Mouse (Mus musculus): ENCODE measurements around the gene Edn3. TPM values are rescaled to one million over a fixed set of nuclear protein-coding genes. Genes with fewer than 3 reads are reported as not detected.

Gene Edn3
- polyA plus RNA-seq, 1 experiment = not detected

DNA sequence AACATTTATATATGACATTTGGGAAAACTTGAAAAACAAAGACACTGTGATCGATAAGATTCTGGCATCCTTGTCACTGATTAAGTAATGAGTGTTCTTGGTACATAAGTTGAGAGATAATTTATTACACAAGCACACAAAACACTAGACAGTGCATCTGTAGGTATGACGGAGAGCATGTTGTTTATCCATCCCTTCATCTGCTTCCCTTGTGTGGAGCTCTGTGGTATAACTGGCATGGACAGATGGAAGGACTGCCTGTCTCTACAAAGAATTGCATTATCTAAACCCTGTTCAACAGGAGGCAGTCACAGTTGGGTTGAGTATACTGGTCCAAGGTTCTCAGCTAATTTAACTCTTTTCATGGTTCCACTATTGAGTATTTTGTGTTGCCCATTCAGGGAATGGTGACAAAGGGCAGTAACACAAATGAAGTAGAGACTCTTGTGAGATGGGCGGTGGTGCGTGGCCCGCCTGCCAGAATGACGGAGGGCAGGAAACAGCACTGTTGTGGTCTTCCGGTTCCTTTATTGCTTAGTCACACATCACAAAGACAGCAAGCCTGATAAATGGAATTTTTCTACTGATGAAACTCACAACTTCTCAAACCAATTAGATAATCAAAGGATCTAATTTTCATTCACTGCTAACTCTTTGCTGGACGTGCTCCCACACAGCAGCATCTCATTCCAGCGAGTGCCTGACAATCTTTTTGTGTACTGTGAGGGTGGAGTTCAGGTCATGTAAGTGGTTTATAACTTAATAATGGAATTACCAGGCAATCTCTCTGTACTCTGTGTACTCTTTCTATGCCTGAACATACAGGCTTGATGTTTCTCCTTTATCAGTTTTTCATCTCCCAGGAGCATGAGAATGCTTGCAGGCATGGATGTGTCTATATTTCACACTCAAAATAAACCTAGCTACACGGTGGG, 14.0 kb downstream of the Edn3 start:
- no peaks in the 10 kb centered on the region for H3K4me1 ChIP-seq (ENCODE audit: control insufficient read depth, insufficient read depth, insufficient read length, low read length)

DNA sequence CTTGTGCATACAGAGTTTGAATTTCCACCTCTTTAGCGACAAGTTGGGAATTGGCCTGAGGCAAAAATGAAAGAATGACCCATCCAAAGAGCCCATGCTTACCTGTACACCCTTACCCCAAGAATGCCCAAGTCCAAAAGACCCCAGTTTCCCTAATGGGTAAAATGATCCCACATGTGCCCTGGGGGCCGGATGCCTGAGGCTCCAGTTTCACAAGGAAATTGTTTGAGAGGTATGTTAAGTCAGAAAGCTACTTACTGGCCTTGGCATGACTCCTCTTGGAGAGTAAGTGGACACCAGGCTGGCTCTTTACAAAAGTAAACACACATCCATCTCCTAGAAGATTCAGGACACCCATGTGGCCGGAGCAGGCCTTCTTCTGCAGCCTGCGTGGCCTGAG, 21.6 kb downstream of the Edn3 start:
- Histone ChIP-seq H3K4me3 (ENCODE audit: insufficient read depth, low read depth, low read length) (no peak overlapping the region), H3K27ac (replicated peaks; ENCODE audit: low read depth, low read length) (no peak overlapping the region), H3K4me1 (ENCODE audit: control insufficient read depth, insufficient read depth, insufficient read length, low read length) (no peaks in the 10 kb centered on the region)

More for the DNA sequence above, 14.0 kb downstream of the Edn3 start:
- Histone ChIP-seq H3K4me3 (ENCODE audit: insufficient read depth, low read depth, low read length) (no peak overlapping the region), H3K27ac (replicated peaks; ENCODE audit: low read depth, low read length) (no peak overlapping the region)

DNA sequence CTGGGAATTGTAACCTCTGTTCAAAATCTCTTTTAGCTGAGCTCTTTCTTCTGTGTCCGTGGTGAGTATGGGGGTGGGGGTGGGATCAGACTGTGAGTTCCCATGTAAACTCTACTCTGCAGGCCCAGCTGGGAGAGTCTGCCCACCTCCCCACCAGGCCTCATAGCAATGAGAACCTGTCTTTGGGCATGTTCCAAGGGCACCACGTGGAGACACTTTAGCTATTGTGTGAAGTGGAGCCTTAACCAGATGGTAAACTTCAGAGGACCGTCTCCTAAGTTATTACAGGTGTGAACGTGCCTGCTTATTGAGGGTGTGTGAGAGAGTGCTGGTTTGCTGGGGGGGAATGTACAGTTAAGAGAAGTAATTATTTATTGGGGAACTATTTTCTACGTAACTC, 22.5 kb downstream of the Edn3 start:
- Histone ChIP-seq H3K4me1 (ENCODE audit: control insufficient read depth, insufficient read depth, insufficient read length, low read length) (no peaks in the 10 kb centered on the region), H3K4me3 (ENCODE audit: insufficient read depth, low read depth, low read length) (no peak overlapping the region), H3K27ac (replicated peaks; ENCODE audit: low read depth, low read length) (no peak overlapping the region)

DNA sequence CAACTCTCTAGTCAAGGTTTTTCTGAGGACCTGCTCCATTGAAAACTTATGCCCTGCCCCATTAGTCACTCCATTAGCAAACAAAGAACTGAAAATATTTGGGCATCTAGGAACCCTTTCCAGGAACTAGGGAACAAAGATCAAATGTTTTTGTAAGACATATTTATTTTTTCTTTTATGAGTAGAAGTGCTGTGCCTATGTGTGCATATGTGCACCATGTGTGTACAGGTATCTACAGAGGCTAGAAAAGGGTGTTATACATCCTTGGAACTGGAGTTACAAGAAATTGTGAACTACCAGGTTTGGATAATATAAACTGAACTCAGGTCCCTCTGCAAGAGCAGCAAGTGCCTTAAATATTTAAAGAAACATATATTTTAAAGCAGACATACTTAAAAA, 28.4 kb downstream of the Edn3 start:
- H3K4me1 ChIP-seq (ENCODE audit: control insufficient read depth, insufficient read depth, insufficient read length, low read length) = no peaks in the 10 kb centered on the region
- no peak overlapping the region for H3K27ac ChIP-seq (replicated peaks; ENCODE audit: low read depth, low read length)
- H3K4me3 ChIP-seq (ENCODE audit: insufficient read depth, low read depth, low read length) = no peak overlapping the region

DNA sequence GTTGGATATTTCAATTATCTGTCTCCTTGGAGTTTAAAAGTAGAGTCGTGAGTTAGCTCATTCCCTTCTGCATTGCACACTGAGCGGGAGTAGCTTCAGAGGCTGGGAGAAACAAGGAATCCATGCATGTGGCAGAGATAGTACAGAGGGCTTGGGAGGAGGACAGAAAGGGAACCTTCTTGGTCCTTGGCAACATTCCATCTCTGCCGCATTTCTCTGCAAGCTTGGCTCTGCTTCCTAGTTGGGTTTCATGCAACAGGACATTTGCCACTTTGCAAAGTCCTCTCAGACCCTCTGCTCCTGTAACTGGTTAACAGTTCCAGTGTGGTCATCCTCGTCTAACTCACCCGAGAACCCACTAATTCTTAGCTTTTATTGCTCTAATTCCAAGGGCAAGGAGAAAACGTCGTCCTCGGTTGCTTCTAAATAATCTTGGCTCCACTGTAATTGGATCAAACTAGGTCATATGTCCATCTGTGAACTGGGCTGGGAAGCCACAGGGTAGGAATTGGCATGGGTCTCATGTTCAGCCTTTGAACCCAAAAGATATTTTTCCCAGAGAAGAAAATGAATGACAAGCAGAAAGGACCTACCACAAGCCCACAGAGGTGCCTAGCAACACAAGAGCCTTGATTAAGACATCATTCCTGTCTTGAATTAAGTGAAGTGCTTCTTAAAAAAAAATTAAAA, 32.2 kb downstream of the Edn3 start:
- no peak overlapping the region for H3K27ac ChIP-seq (replicated peaks; ENCODE audit: low read depth, low read length)
- no peaks in the 10 kb centered on the region for H3K4me1 ChIP-seq (ENCODE audit: control insufficient read depth, insufficient read depth, insufficient read length, low read length)
- no peak overlapping the region for H3K4me3 ChIP-seq (ENCODE audit: insufficient read depth, low read depth, low read length)

DNA sequence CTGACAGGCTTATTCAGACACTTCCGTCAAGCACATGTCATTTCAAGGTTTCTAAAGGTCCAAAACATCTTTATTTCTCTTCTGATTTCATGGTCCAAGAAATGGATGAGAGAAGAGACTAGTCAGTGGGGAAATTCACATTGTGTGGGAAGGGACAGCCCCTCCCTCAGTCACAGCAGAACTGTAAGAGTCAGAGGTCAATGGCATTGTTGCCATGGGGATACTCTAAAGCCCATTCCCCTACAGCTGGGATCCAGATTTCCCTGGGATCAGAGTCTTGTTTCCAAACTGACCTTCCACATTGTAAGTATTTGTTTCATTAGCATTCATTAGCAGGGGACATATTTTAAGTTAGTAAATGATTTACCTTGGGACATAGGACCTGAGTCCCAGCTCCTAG, 32.8 kb downstream of the Edn3 start:
- H3K27ac ChIP-seq (replicated peaks; ENCODE audit: low read depth, low read length) = no peak overlapping the region

DNA sequence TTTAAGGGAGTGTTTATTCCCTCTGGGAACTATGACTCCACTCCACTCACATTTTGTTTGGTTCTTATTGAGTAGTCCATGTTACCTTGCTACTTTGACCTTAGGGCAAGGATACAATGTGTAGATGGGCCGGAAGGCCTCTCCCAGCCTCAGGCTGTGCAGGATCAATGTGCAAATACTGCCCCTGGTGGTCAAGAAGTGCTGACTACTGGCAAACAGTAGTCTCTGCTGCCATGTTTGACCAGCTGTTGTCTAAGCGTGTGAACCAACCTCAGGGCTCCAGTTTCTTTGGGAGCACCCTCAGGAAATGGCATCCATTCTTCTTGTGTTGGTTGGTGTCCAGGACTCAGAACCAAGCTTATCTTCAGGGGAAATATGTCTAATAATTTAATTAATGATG, 36.6 kb downstream of the Edn3 start:
- Histone ChIP-seq H3K4me1 (ENCODE audit: control insufficient read depth, insufficient read depth, insufficient read length, low read length) (no peaks in the 10 kb centered on the region), H3K27ac (replicated peaks; ENCODE audit: low read depth, low read length) (no peak overlapping the region), H3K4me3 (ENCODE audit: insufficient read depth, low read depth, low read length) (no peak overlapping the region)

More for the DNA sequence above, 32.8 kb downstream of the Edn3 start:
- Histone ChIP-seq H3K4me1 (ENCODE audit: control insufficient read depth, insufficient read depth, insufficient read length, low read length) (no peaks in the 10 kb centered on the region), H3K4me3 (ENCODE audit: insufficient read depth, low read depth, low read length) (no peak overlapping the region)

DNA sequence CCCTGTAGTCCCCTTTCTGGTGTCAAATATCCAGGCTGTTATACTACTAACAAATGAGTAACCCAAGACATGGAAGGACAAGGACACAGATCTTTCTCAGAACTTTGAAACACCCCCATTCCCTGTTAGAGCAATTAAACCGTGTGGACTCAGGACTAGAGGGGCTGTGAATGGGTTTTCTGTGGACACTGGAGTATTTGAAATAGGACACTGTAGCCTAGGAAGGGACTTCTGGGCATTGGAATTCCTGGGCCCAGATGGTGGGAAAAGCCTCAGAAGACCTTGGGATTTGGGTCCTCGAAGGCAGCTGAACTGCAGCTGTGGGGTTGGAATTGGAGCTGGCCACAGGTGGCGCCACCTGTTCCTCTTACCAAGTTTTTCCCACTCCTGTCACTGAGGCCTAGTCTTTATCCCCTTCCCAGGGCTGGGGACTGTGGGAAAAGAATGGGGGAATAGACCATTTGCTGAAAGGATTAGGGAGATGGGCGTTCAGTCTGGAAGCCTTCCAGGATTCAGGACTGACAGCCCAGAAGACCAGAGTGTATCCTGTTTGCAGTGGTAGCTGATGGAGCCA, 37.2 kb downstream of the Edn3 start:
- no peaks in the 10 kb centered on the region for H3K4me1 ChIP-seq (ENCODE audit: control insufficient read depth, insufficient read depth, insufficient read length, low read length)
- H3K4me3 ChIP-seq (ENCODE audit: insufficient read depth, low read depth, low read length) = no peak overlapping the region
- no peak overlapping the region for H3K27ac ChIP-seq (replicated peaks; ENCODE audit: low read depth, low read length)

DNA sequence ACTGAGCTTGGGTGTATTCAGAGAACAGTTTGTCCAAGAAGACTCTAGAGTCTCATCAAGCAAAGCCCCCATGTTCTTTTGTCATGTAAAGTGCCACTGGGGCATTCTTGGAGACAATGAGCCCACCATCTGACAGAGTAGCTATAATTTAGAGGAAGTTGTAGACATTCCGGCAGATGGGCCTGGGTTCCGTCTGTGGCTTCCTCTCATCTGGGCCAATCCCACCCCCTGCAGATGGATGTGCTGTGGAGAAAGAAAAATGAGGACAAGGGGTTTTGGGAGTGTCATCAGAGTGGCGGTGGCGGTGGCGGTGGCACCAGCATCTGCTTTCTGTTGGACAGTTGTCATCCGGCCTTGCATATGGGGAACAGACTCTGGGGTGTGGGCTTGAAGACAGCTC, 42.0 kb downstream of the Edn3 start:
- Histone ChIP-seq H3K27ac (replicated peaks; ENCODE audit: low read depth, low read length) (no peak overlapping the region), H3K4me1 (ENCODE audit: control insufficient read depth, insufficient read depth, insufficient read length, low read length) (no peaks in the 10 kb centered on the region), H3K4me3 (ENCODE audit: insufficient read depth, low read depth, low read length) (no peak overlapping the region)

DNA sequence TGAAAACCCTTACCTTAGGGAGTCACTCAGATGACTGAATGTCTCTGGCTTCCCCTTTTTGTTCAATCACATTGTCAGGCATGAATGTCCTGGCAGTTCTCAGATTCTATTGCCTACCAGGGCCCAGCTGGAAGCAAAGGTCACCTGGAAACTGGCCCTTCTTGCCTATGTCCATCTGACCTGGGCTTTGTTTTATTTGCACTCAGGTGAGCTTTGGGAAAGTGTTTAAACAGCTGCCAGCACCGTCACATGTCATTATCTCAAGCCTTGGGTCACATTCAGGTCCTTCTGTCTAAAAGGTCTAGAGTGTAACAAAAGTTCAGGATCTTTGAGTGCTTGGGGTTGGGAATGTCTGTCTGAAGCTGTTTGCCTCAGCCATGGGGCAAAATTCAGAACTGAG, 43.2 kb downstream of the Edn3 start:
- no peaks in the 10 kb centered on the region for H3K4me1 ChIP-seq (ENCODE audit: control insufficient read depth, insufficient read depth, insufficient read length, low read length)
- H3K4me3 ChIP-seq (ENCODE audit: insufficient read depth, low read depth, low read length) = no peak overlapping the region
- no peak overlapping the region for H3K27ac ChIP-seq (replicated peaks; ENCODE audit: low read depth, low read length)

DNA sequence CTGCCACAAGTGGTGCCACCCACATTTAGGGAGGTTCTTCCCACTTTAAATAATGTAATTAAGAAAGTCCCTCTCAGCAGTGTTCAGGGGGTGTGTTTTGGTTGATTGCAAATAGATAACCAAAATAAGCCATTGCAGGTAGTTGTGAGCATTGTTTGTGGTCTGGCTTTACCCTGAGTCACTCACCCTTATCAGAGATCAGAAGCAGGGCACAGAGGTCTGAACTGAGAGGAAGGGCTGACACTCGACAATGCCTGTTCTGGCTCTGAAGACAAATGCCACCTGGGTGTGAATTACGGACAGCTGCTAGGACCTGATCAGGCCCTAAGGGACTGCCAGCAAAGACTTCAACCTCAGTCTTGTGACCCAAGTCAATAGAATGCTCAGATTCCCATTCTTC, 47.5 kb downstream of the Edn3 start:
- no peak overlapping the region for H3K4me3 ChIP-seq (ENCODE audit: insufficient read depth, low read depth, low read length)

DNA sequence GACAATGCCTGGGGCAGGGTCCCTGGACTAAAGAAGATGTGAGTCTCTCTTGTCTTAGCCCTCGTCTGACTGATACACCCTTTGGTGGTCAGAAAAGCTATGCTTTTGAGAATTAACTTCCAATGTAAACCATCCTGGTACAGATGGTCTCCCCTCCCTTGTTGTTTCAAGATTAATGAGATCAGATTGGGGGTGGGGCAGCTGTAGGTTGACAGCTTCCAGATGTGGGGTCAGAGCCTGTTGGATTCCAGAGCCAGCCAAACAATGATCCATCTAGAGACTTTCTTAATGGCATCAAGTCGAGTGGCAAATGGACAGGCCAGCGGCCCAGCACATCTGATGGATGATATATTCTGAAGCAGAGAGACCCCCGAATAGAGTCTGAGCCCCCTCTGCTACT, 48.9 kb downstream of the Edn3 start:
- no peak overlapping the region for H3K27ac ChIP-seq (replicated peaks; ENCODE audit: low read depth, low read length)
- H3K4me3 ChIP-seq (ENCODE audit: insufficient read depth, low read depth, low read length) = no peak overlapping the region
- H3K4me1 ChIP-seq (ENCODE audit: control insufficient read depth, insufficient read depth, insufficient read length, low read length) = no peaks in the 10 kb centered on the region

More for the DNA sequence above, 47.5 kb downstream of the Edn3 start:
- Histone ChIP-seq H3K27ac (replicated peaks; ENCODE audit: low read depth, low read length) (no peak overlapping the region), H3K4me1 (ENCODE audit: control insufficient read depth, insufficient read depth, insufficient read length, low read length) (no peaks in the 10 kb centered on the region)

DNA sequence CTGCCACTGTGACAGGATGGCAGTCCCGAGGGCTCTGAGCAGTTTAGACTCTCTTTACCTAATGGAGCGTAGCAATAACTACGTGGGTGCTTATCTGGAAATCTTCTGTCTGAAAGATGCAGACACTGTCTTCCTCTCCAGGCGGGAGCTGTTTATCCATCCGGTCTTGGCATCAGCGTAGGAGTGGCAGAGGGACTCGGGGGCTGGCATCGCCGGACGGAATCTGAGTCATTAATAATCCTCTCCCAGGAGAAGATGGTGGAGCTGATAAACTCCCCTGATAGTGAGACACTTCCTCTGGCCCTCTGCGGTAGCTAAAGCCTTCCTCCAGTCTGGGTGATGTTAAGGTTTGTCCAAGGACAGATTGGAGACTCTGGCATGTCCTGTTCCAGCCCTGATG, 52.9 kb downstream of the Edn3 start:
- Histone ChIP-seq H3K4me3 (ENCODE audit: insufficient read depth, low read depth, low read length) (no peak overlapping the region), H3K27ac (replicated peaks; ENCODE audit: low read depth, low read length) (no peak overlapping the region), H3K4me1 (ENCODE audit: control insufficient read depth, insufficient read depth, insufficient read length, low read length) (no peaks in the 10 kb centered on the region)

DNA sequence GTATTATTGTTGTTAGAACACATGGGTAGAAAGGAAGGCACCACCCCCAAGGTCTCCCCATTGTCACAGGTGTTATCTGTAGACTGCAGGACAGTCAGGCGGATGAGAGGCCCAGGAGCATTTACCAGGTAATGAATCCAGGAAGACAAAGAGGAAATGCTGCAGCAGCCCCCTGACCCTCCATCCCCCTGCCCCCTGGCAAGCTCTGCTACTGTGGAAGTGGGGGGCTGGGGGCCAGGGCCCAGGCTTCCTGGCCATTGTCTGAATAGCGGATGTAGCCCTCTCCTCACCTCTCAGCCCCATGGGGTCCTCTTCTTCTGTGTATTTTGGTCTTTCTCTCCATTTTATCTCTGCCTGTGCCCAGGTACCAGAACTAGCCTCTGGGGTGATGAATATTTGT, 55.7 kb downstream of the Edn3 start:
- no peak overlapping the region for H3K4me3 ChIP-seq (ENCODE audit: insufficient read depth, low read depth, low read length)
- no peak overlapping the region for H3K27ac ChIP-seq (replicated peaks; ENCODE audit: low read depth, low read length)
- H3K4me1 ChIP-seq (ENCODE audit: control insufficient read depth, insufficient read depth, insufficient read length, low read length) = no peaks in the 10 kb centered on the region

DNA sequence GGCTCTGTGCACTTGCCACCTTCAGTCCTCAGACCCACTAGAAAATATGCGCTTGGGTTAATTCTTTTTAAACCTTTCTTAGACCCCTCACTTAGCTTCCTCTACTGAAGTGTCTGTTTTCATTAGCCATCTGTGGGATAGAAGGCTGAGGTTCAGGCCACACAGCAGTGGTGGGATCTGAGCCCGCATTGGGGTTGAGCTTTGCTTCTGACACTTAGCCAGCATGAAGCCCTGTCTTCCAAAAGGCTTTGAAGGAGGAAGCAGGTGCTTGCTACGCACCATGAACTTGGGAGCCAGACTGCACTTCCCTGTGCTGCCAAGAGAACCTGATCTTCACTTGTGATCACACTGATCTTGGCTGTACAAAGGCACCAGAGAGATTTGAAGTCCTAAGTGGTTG, 59.9 kb downstream of the Edn3 start:
- Histone ChIP-seq H3K27ac (replicated peaks; ENCODE audit: low read depth, low read length) (no peak overlapping the region), H3K4me1 (ENCODE audit: control insufficient read depth, insufficient read depth, insufficient read length, low read length) (no peaks in the 10 kb centered on the region), H3K4me3 (ENCODE audit: insufficient read depth, low read depth, low read length) (no peak overlapping the region)

Data from brown adipose tissue, adult 24 weeks (tissue).